Mouse (Mus musculus): ENCODE measurements around the gene Ccsap. TPM values are rescaled to one million over a fixed set of nuclear protein-coding genes. Genes with fewer than 3 reads are reported as not detected.

The Ccsap gene
- total RNA-seq, 1 experiment, result 5.1 TPM

- TF ChIP-seq HCFC1 (IDR thresholded peaks at IDR 0.05; ENCODE audit: borderline replicate concordance, insufficient read depth, low read length), result no peak
- TF ChIP-seq ZNF384 (IDR thresholded peaks at IDR 0.05; ENCODE audit: low read depth, low read length), result no peak
- no peak for TF ChIP-seq CHD2 (IDR thresholded peaks at IDR 0.05; ENCODE audit: low read depth, low read length)
- H3K9ac ChIP-seq (ENCODE audit: insufficient read depth, low read depth, low read length, poor library complexity, severe bottlenecking), result no peak overlapping the region
- no peak for DNase-seq (ENCODE audit: low read depth, low spot score)
- H3K9me3 ChIP-seq (ENCODE audit: control insufficient read depth, insufficient read depth, low read depth, low read length), result no peaks in the 10 kb centered on the region
- in situ Hi-C loops (cut with MboI; ENCODE audit: low sequenced_read_pairs in 2 of 2, unreplicated experiment in 2 of 2), result no loop called here
- H3K4me3 ChIP-seq (ENCODE audit: insufficient read depth in 1 of 2, low read depth in 1 of 2, low read length in 2 of 2, poor library complexity in 1 of 2, severe bottlenecking in 1 of 2), result no peak overlapping the region
- H3K36me3 ChIP-seq (ENCODE audit: control insufficient read depth, insufficient read depth, low read length, poor library complexity, severe bottlenecking), result no peaks in the 10 kb centered on the region
- H3K27ac ChIP-seq (ENCODE audit: insufficient read depth, low read depth, low read length, poor library complexity, severe bottlenecking), result no peak overlapping the region
- 0 out of 4 replicates have a peak, but pooled peaks cover 0 to 2% of the 10 kb centered on the region in 2 experiments for H3K4me1 ChIP-seq (ENCODE audit: control insufficient read depth in 2 of 2, insufficient read depth in 2 of 2, low read length in 2 of 2, poor library complexity in 1 of 2)
Measured at GRCm38 (mm10) chr8:123794766-123795165, 65.2 kb downstream of the Ccsap start.

DNA sequence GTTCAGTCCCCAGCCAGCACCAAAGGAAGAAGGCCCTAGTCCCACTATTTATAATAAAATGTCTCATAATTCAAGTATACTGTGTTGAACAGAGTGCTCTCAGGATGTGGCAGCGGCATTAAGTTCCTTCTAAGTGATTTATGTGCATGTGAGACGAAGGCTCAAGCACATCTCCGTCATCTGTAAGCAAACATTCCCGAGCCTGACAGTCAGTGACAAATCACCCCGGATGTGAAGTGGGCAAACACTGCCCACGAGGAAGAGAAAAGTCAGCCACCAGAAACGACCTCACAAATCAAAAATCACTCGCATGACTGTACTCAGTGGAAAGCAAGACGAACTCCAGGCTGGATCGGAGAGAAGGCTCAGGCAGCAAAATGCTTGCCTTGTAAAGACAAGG, 66.1 kb downstream of the Ccsap start:
- Histone ChIP-seq H3K4me1 (ENCODE audit: control insufficient read depth in 2 of 2, insufficient read depth in 2 of 2, low read length in 2 of 2, poor library complexity in 1 of 2) (0 out of 4 replicates have a peak, but pooled peaks cover 0 to 2% of the 10 kb centered on the region in 2 experiments), H3K4me3 (ENCODE audit: insufficient read depth in 1 of 2, low read depth in 1 of 2, low read length in 2 of 2, poor library complexity in 1 of 2, severe bottlenecking in 1 of 2) (no peak overlapping the region), H3K36me3 (ENCODE audit: control insufficient read depth, insufficient read depth, low read length, poor library complexity, severe bottlenecking) (no peaks in the 10 kb centered on the region), H3K27ac (ENCODE audit: insufficient read depth, low read depth, low read length, poor library complexity, severe bottlenecking) (no peak overlapping the region), H3K9ac (ENCODE audit: insufficient read depth, low read depth, low read length, poor library complexity, severe bottlenecking) (no peak overlapping the region), H3K9me3 (ENCODE audit: control insufficient read depth, insufficient read depth, low read depth, low read length) (no peaks in the 10 kb centered on the region)
- in situ Hi-C loops (cut with MboI; ENCODE audit: low sequenced_read_pairs in 2 of 2, unreplicated experiment in 2 of 2), result no loop called here
- no peak for DNase-seq (ENCODE audit: low read depth, low spot score)
- TF ChIP-seq HCFC1 (IDR thresholded peaks at IDR 0.05; ENCODE audit: borderline replicate concordance, insufficient read depth, low read length), result no peak
- TF ChIP-seq CHD2 (IDR thresholded peaks at IDR 0.05; ENCODE audit: low read depth, low read length), result no peak
- TF ChIP-seq ZNF384 (IDR thresholded peaks at IDR 0.05; ENCODE audit: low read depth, low read length), result no peak

GRCm38 (mm10) chr8:123791845-123792225, 68.2 kb downstream of the Ccsap start:
- in situ Hi-C loops (cut with MboI; ENCODE audit: low sequenced_read_pairs in 2 of 2, unreplicated experiment in 2 of 2), result no loop called here
- no peak for DNase-seq (ENCODE audit: low read depth, low spot score)
- Histone ChIP-seq H3K9ac (ENCODE audit: insufficient read depth, low read depth, low read length, poor library complexity, severe bottlenecking) (no peak overlapping the region), H3K36me3 (ENCODE audit: control insufficient read depth, insufficient read depth, low read length, poor library complexity, severe bottlenecking) (no peaks in the 10 kb centered on the region), H3K27ac (ENCODE audit: insufficient read depth, low read depth, low read length, poor library complexity, severe bottlenecking) (no peak overlapping the region), H3K4me3 (ENCODE audit: insufficient read depth in 1 of 2, low read depth in 1 of 2, low read length in 2 of 2, poor library complexity in 1 of 2, severe bottlenecking in 1 of 2) (no peak overlapping the region), H3K4me1 (ENCODE audit: control insufficient read depth in 2 of 2, insufficient read depth in 2 of 2, low read length in 2 of 2, poor library complexity in 1 of 2) (peaks cover 2 to 6% of the 10 kb centered on the region in 2 experiments; a peak in 1 of 4 replicates), H3K9me3 (ENCODE audit: control insufficient read depth, insufficient read depth, low read depth, low read length) (no peaks in the 10 kb centered on the region)
- no peak for TF ChIP-seq MAFK (IDR thresholded peaks at IDR 0.05; ENCODE audit: insufficient read depth, low read depth, low read length)
- no peak for TF ChIP-seq ZC3H11A (IDR thresholded peaks at IDR 0.05; ENCODE audit: borderline replicate concordance, low read depth, low read length)
- TF ChIP-seq ZNF384 (IDR thresholded peaks at IDR 0.05; ENCODE audit: low read depth, low read length), result no peak
- no peak for TF ChIP-seq HCFC1 (IDR thresholded peaks at IDR 0.05; ENCODE audit: borderline replicate concordance, insufficient read depth, low read length)
- TF ChIP-seq CHD2 (IDR thresholded peaks at IDR 0.05; ENCODE audit: low read depth, low read length), result no peak

GRCm38 (mm10) chr8:123791101-123791844, 68.7 kb downstream of the Ccsap start:
- Histone ChIP-seq H3K9ac (ENCODE audit: insufficient read depth, low read depth, low read length, poor library complexity, severe bottlenecking) (no peak overlapping the region), H3K4me1 (ENCODE audit: control insufficient read depth in 2 of 2, insufficient read depth in 2 of 2, low read length in 2 of 2, poor library complexity in 1 of 2) (peaks cover 2 to 6% of the 10 kb centered on the region in 2 experiments; a peak in 1 of 4 replicates), H3K27ac (ENCODE audit: insufficient read depth, low read depth, low read length, poor library complexity, severe bottlenecking) (no peak overlapping the region), H3K9me3 (ENCODE audit: control insufficient read depth, insufficient read depth, low read depth, low read length) (no peaks in the 10 kb centered on the region), H3K36me3 (ENCODE audit: control insufficient read depth, insufficient read depth, low read length, poor library complexity, severe bottlenecking) (no peaks in the 10 kb centered on the region), H3K4me3 (ENCODE audit: insufficient read depth in 1 of 2, low read depth in 1 of 2, low read length in 2 of 2, poor library complexity in 1 of 2, severe bottlenecking in 1 of 2) (no peak overlapping the region)
- TF ChIP-seq ZNF384 (IDR thresholded peaks at IDR 0.05; ENCODE audit: low read depth, low read length) (no peak), CHD2 (IDR thresholded peaks at IDR 0.05; ENCODE audit: low read depth, low read length) (no peak)
- in situ Hi-C loops (cut with MboI; ENCODE audit: low sequenced_read_pairs in 2 of 2, unreplicated experiment in 2 of 2), result no loop called here
- DNase-seq (ENCODE audit: low read depth, low spot score), result no peak

Other genes with a start within 250 kb of the Ccsap start
- gene Rhou, start 206.3 kb downstream of the Ccsap start, total RNA-seq (2012; rRNA removed), result 8.8 and 12.7 TPM in 2 replicates
- gene Rab4a, start 54.2 kb downstream of the Ccsap start, total RNA-seq (2012; rRNA removed), result 22.1 and 29.6 TPM in 2 replicates
- 33.9 and 54.5 TPM in 2 replicates for gene Acta1, start 34.5 kb upstream of the Ccsap start, total RNA-seq (2012; rRNA removed)
- gene Nup133, start 89.1 kb upstream of the Ccsap start, total RNA-seq (2012; rRNA removed), result 71.0 and 74.2 TPM in 2 replicates
- 24.6 and 32.1 TPM in 2 replicates for gene Abcb10, start 122.9 kb upstream of the Ccsap start, total RNA-seq (2012; rRNA removed)
- 95.4 and 104 TPM in 2 replicates for gene Taf5l, start 161.2 kb upstream of the Ccsap start, total RNA-seq (2012; rRNA removed)
- gene Urb2, start 161.3 kb upstream of the Ccsap start, total RNA-seq (2012; rRNA removed), result 80.0 and 81.8 TPM in 2 replicates